Mouse (Mus musculus) erythroid progenitor cell, adult 5-6 weeks (primary cell): ENCODE data around the gene Tmem200a. TPM values are rescaled to one million over a fixed set of nuclear protein-coding genes. Genes with fewer than 3 reads are reported as not detected.
"Not testable (repeated sequence)": the region's sequence is repeated elsewhere in the genome, so short reads cannot be mapped to it uniquely, and the experiment has no call there.

ENCODE experiments used
- ATAC-seq: replicated peaks from 2 replicates; pipeline ENCODE4 v1.8.0; 2016; ENCODE audit warnings: moderate number of reproducible peaks, mild to moderate bottlenecking, moderate TSS enrichment, inconsistent platforms; ENCODE audit not compliant: poor library complexity, low FRiP score, severe bottlenecking
- total RNA-seq, 2 experiments: library from RNA; stranded (forward) in 1 of 2; stranded (reverse) in 1 of 2; fragments of 150-400 nt in 1 of 2; fragments of 186-747, 209-891 nt in 1 of 2; gene quantifications; 2 replicates each; pipeline versions ENCODE4 v1.2.3 to v1.2.4; 2015 to 2017; ENCODE audit warnings: low replicate concordance in 2 of 2

The Tmem200a gene
- total RNA-seq, 2 experiments from 2014 or later: not detected

- no peak for ATAC-seq
Measured at GRCm38 (mm10) chr10:25908027-25909012, 170.5 kb downstream of the Tmem200a start.

DNA sequence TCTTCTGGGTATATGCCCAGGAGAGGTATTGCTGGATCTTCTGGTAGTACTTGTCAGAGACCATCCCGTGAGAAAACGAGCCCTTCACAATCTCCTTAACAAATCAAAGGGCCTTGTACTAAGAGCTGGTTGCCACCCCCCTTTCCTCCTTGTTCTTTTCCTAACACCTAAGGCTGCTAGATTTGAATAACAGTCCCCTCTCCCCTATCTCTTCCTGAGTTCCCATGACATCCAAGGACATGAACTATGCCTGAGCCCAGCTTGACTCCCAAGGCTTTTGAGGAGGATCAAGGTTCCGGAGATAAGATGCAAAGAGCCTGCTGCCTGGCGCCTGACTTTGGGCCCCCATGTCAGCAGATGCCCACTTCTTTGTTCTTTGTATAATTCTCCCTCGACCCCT lies 184.7 kb downstream of the Tmem200a start:
- ATAC-seq: not testable (repeated sequence)

DNA sequence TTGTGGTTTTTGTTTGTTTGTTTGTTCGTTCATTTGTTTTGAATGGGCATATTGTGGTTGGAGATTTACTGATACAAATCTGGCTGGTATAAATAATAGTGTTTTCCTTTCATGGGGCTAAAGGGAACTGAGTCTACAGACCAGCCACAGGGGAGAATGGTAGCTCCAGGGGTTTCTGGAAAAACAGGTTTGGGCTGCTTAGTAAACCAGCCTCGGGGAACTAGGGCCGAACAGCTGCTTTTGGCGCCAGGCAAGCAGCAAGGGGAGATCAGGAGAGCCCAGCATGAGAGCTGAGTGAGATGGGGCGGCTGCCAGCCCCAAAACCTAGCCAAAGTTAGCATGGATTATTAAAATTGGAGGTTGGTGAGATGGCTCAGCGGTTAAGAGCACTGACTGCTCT lies 191.6 kb downstream of the Tmem200a start:
- no peak for ATAC-seq

GRCm38 (mm10) chr10:25884512-25884911 lies 194.3 kb downstream of the Tmem200a start:
- no peak for ATAC-seq

- ATAC-seq: no peak
Measured at GRCm38 (mm10) chr10:25877731-25878130, 201.1 kb downstream of the Tmem200a start.

- ATAC-seq: no peak
Measured at GRCm38 (mm10) chr10:25876809-25877208, 202.0 kb downstream of the Tmem200a start.

- ATAC-seq: no peak
Measured at GRCm38 (mm10) chr10:25868739-25869138, 210.1 kb downstream of the Tmem200a start.

Other genes with a start within 250 kb of the Tmem200a start
- gene Gm9767, start 797 bp downstream of the Tmem200a start, total RNA-seq (2015; ENCODE audit: low replicate concordance): not detected in 2 replicates
- not detected in 2 replicates for gene Gm9767, start 797 bp downstream of the Tmem200a start, total RNA-seq (2017; ENCODE audit: low replicate concordance)
- gene Samd3, start 150.7 kb upstream of the Tmem200a start, total RNA-seq (2015; ENCODE audit: low replicate concordance): 1.4 and 2.1 TPM in 2 replicates
- gene Samd3, start 150.7 kb upstream of the Tmem200a start, total RNA-seq (2017; ENCODE audit: low replicate concordance): 0.39 TPM in 1 of 2 replicates, not detected in the other